Mouse (Mus musculus): ENCODE data around the gene Ttn.
"Not testable (repeated sequence)": the region's sequence is repeated elsewhere in the genome, so short reads cannot be mapped to it uniquely, and the experiment has no call there.

DNA sequence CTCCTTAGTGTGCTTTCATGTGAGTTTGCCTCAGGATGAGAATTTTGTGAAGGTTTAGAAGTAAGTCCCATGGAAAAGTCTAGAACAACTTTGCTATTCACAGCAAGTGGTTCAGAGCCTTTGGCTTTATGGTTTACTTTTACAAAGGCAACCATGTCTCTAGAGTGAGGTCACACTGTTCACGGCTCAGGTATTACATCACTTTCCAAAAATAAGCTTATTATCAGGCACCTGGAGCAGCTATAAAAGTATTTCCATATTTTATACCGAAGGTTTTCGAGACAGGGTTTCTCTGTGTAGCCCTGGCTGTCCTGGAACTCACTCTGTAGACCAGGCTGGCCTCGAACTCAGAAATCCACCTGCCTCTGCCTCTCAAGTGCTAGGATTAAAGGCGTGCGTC, 31.1 kb upstream of the Ttn start:
- not testable (repeated sequence) for TF ChIP-seq CTCF, POLR2A (IDR thresholded peaks at IDR 0.05; ENCODE audit: insufficient read depth, low read depth, low read length)
